Mouse (Mus musculus): ENCODE measurements at regions not wholly inside any gene's neighbourhood (a gene's known extent, or its start where the extent isn't known, plus 50 kb on each side); places are given as distances from the start of the nearest gene placed in this dataset.

DNA sequence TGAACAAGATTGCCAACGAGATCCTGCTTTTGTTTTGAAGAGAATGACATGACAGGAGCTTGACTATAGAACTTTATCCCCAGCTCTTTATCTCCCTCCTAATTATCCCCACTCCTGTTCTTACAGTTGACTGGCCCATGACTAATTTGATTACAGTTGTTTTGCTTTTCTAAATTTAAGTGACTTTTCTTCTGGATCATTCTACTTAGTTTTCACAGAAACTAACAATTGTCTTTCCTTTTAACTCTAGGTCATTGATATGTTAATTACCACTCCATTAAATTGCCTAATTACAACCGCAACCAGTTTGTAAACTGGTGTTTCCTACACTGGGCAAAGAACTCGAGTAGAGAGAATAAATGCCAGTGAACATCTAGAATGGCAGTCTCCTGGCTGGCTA lies 485.3 kb upstream of the Nbea start:
- 0 out of 2 replicates have a peak, but pooled peaks have one; percentile 9 for ATAC-seq
- H3K9ac ChIP-seq (replicated peaks) = no peak overlapping the region
- H3K4me2 ChIP-seq (replicated peaks) = no peak overlapping the region
- H3K4me1 ChIP-seq (replicated peaks) = no peaks in the 10 kb centered on the region
- 11% methylated on average over 3 of the region's 3 CpGs for WGBS
- no peak overlapping the region for H3K27ac ChIP-seq
- H3K9me3 ChIP-seq = no peaks in the 10 kb centered on the region
- no peaks in the 10 kb centered on the region for H3K36me3 ChIP-seq
- H3K27me3 ChIP-seq = peaks cover 6% of the 10 kb centered on the region; the same call in 1 of the 2 replicates
- H3K4me3 ChIP-seq (replicated peaks) = no peak overlapping the region

DNA sequence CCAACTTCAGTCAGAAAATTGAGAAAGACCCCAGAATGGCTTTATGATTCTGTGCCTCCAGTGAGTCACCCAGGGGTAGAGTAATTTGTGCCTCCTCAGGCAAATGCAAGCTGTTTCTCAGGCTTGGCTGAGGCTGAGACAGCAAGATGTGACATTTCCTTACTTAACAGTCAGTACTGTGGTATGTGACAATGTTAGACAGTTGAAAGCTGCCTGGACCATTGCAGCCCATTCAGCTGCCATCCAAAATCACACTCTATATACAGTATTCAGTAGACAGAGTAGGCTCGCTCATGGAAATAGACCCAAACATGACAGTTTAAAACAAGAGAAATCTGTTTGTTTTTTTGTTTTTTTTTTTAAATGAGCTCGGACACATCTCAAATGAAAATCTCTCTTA lies 477.1 kb upstream of the Nbea start:
- Histone ChIP-seq H3K4me1 (replicated peaks) (no peaks in the 10 kb centered on the region), H3K27ac (no peak overlapping the region), H3K9me3 (no peaks in the 10 kb centered on the region), H3K4me3 (replicated peaks) (no peak overlapping the region), H3K36me3 (no peaks in the 10 kb centered on the region), H3K9ac (replicated peaks) (no peak overlapping the region), H3K4me2 (replicated peaks) (no peak overlapping the region), H3K27me3 (no peaks in the 10 kb centered on the region)
- ATAC-seq = no peak
- WGBS = 96% methylated on average over 2 of the region's 2 CpGs

DNA sequence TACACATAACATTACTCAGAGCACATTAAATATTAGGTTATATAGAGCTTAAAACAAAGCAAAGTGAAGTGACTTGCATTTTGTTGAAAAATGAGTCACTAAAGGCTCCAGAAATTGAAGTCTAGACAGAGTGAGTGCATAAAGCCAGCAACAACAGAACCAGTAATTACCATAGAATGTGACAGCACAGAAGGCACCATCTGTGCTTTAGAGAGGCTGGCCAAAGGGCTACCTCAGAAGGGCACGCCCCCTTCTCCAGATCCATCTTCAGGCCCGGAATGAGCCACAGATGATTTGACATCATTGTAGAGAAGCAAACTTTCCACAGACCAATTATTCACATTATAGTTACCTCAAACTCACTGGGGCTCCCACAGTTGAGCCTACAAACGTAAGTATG lies 463.8 kb upstream of the Nbea start:
- no peaks in the 10 kb centered on the region for H3K9me3 ChIP-seq
- H3K27me3 ChIP-seq = no peaks in the 10 kb centered on the region
- H3K4me2 ChIP-seq (replicated peaks) = no peak overlapping the region
- H3K4me3 ChIP-seq (replicated peaks) = no peak overlapping the region
- ATAC-seq = no peak
- H3K36me3 ChIP-seq = no peaks in the 10 kb centered on the region
- H3K27ac ChIP-seq = no peak overlapping the region
- WGBS = 81% methylated on average over 3 of the region's 3 CpGs
- H3K9ac ChIP-seq (replicated peaks) = no peak overlapping the region
- no peaks in the 10 kb centered on the region for H3K4me1 ChIP-seq (replicated peaks)

Data from midbrain, embryonic 13.5 days (tissue).